Mouse (Mus musculus) heart, postnatal 0 days (tissue): ENCODE results near the gene Cfap57. TPM values are rescaled to one million over a fixed set of nuclear protein-coding genes. Genes with fewer than 3 reads are reported as not detected.

ENCODE experiments used
- ATAC-seq: fragments of 200-750 bp; cut with Nextera tagmentation; 2 replicates; pipeline ENCODE4 v1.8.0; 2017; ENCODE audit warnings: low read depth, moderate number of reproducible peaks, moderate library complexity; ENCODE audit not compliant: insufficient read depth
- DNase-seq: peaks from one replicate; pipeline ENCODE4 v3.0.0-alpha.2; 2016; ENCODE audit warnings: low spot score
- H3K27ac ChIP-seq: fragments of 300-500 bp; sonication (generic); 2 replicates; pipeline ENCODE4 v1.5.1; 2014; ENCODE audit warnings: low read depth, mild to moderate bottlenecking
- H3K27me3 ChIP-seq: fragments of 300-500 bp; sonication (generic); 2 replicates; pipeline ENCODE4 v1.6.1; 2014; ENCODE audit warnings: low read length, mixed read lengths; ENCODE audit not compliant: control insufficient read depth, insufficient read depth
- H3K36me3 ChIP-seq: fragments of 300-500 bp; sonication (generic); replicated peaks from 2 replicates; pipeline ENCODE4 v1.6.1; 2014; ENCODE audit warnings: low read length, mixed read lengths; ENCODE audit not compliant: control insufficient read depth, insufficient read depth
- H3K4me1 ChIP-seq: fragments of 300-500 bp; sonication (generic); 2 replicates; pipeline ENCODE4 v1.6.1; 2014; ENCODE audit warnings: antibody characterized with exemption; ENCODE audit not compliant: control insufficient read depth, insufficient read depth
- H3K4me2 ChIP-seq: fragments of 300-500 bp; sonication (generic); 2 replicates; pipeline ENCODE4 v1.6.1; 2014; ENCODE audit warnings: low read depth, mild to moderate bottlenecking, low read length, moderate library complexity
- H3K4me3 ChIP-seq: fragments of 300-500 bp; sonication (generic); 2 replicates; pipeline ENCODE4 v1.5.1; 2014; ENCODE audit warnings: low read depth, low read length
- H3K9ac ChIP-seq: fragments of 300-500 bp; sonication (generic); replicated peaks from 2 replicates; pipeline ENCODE4 v1.6.1; 2014; ENCODE audit warnings: low read depth, low read length, mixed read lengths
- H3K9me3 ChIP-seq: fragments of 300-500 bp; sonication (generic); replicated peaks from 2 replicates; pipeline ENCODE4 v1.6.1; 2016; ENCODE audit warnings: low read length; ENCODE audit not compliant: control insufficient read depth
- CTCF ChIP-seq: IDR thresholded peaks from 2 replicates; pipeline ENCODE4 v1.5.1; 2016; ENCODE audit warnings: antibody characterized with exemption, control low read depth, low read depth
- EP300 ChIP-seq: IDR thresholded peaks from 2 replicates; pipeline ENCODE4 v1.6.1; 2016; ENCODE audit warnings: antibody characterized with exemption, low read depth
- WGBS: fragments of 180-500 bp; shearing (Covaris S2); extraction: QIAGEN DNeasy Blood & Tissue Kit; methylation state at CpG from one replicate; pipeline ENCODE4 v1.1.7; 2014; 5-methylcytosine and 5-hydroxymethylcytosine counted together
- polyA plus RNA-seq: library from polyadenylated mRNA; unstranded; fragments of >200 nt; fragmentation: Nextera tagmentation; extraction: Ambion mirVana; gene quantifications from 2 replicates; pipeline ENCODE4 v1.2.1, GENCODE M21; 2015
- total RNA-seq: library from RNA; depleted of rRNA; stranded (reverse); fragments of >200 nt; gene quantifications from 2 replicates; pipeline ENCODE4 v1.2.3, GENCODE M21; 2014; ENCODE audit warnings: low replicate concordance

Gene Cfap57
- total and polyA plus RNA-seq, 2 experiments from 2014 or later, result 0.07 TPM; not detected in 1

GRCm38 (mm10) chr4:118571441-118571840, 49.1 kb downstream of the Cfap57 start:
- H3K9me3 ChIP-seq, result no peaks in the 10 kb centered on the region
- DNase-seq (no peak), ATAC-seq (no peak)
- no peak overlapping the region for H3K4me3 ChIP-seq
- WGBS, result 75% methylated on average over 15 of the region's 15 CpGs
- no peak for TF ChIP-seq EP300
- no peak for TF ChIP-seq CTCF
- H3K27ac ChIP-seq, result no peak overlapping the region
- no peak overlapping the region for H3K9ac ChIP-seq
- peaks cover 10% of the 10 kb centered on the region; the same call in 1 of the 2 replicates for H3K27me3 ChIP-seq
- no peaks in the 10 kb centered on the region for H3K36me3 ChIP-seq
- H3K4me1 ChIP-seq, result no peaks in the 10 kb centered on the region
- no peak overlapping the region for H3K4me2 ChIP-seq

- H3K27ac ChIP-seq, result no peak overlapping the region
- no peaks in the 10 kb centered on the region for H3K4me1 ChIP-seq
- no peak overlapping the region for H3K4me2 ChIP-seq
- no peak overlapping the region for H3K9ac ChIP-seq
- no peak for DNase-seq
- no peaks in the 10 kb centered on the region for H3K9me3 ChIP-seq
- H3K36me3 ChIP-seq, result no peaks in the 10 kb centered on the region
- H3K4me3 ChIP-seq, result no peak overlapping the region
- no peak for ATAC-seq
- TF ChIP-seq CTCF, result no peak
- TF ChIP-seq EP300, result no peak
- peaks cover 10% of the 10 kb centered on the region; the same call in 1 of the 2 replicates for H3K27me3 ChIP-seq
- 65% methylated on average over 23 of the region's 23 CpGs for WGBS
Measured at GRCm38 (mm10) chr4:118569320-118569719, 51.3 kb downstream of the Cfap57 start.

DNA sequence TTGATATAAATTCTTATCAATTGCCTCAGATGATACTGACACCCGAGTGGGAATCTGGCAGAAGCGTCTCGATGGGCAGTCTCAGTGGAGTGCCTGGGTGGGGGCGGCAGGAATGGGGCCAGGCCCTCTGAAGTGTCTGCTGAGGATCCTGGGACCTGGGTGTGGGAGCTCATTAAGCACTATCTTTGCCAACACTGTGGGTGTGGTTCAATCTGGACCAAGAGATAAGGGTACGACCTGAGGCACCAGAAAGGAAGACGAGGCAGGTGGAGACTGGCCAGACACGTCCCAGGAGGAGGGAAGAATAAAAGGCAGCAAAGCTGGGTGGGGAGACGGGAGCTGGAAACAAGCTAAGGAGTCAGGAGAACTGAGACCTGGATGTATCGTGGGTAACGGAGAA, 51.9 kb downstream of the Cfap57 start:
- Histone ChIP-seq H3K4me2 (no peak overlapping the region), H3K9me3 (no peaks in the 10 kb centered on the region), H3K36me3 (no peaks in the 10 kb centered on the region), H3K27me3 (peaks cover 10% of the 10 kb centered on the region; the same call in 1 of the 2 replicates), H3K9ac (no peak overlapping the region), H3K27ac (no peak overlapping the region), H3K4me3 (no peak overlapping the region), H3K4me1 (no peaks in the 10 kb centered on the region)
- TF ChIP-seq CTCF (no peak), EP300 (no peak)
- WGBS, result 29% methylated on average over 10 of the region's 10 CpGs
- ATAC-seq (no peak), DNase-seq (no peak)

GRCm38 (mm10) chr4:118566161-118566676, 54.4 kb downstream of the Cfap57 start:
- no peak overlapping the region for H3K27ac ChIP-seq
- peaks cover 10% of the 10 kb centered on the region; the same call in 1 of the 2 replicates for H3K27me3 ChIP-seq
- no peaks in the 10 kb centered on the region for H3K4me1 ChIP-seq
- ATAC-seq, result no peak
- H3K9me3 ChIP-seq, result 0 out of 2 replicates have a peak, but pooled peaks cover 4% of the 10 kb centered on the region
- no peak overlapping the region for H3K4me3 ChIP-seq
- peak; percentile 47 for DNase-seq
- H3K36me3 ChIP-seq, result no peaks in the 10 kb centered on the region
- H3K9ac ChIP-seq, result no peak overlapping the region
- no peak overlapping the region for H3K4me2 ChIP-seq
- WGBS, result 26% methylated on average over 7 of the region's 7 CpGs
- TF ChIP-seq CTCF (peak; percentile 95), EP300 (no peak)

- DNase-seq (no peak), ATAC-seq (no peak)
- H3K27ac ChIP-seq, result no peak overlapping the region
Measured at GRCm38 (mm10) chr4:118564926-118565279, 55.7 kb downstream of the Cfap57 start.

More at GRCm38 (mm10) chr4:118564926-118565279, 55.7 kb downstream of the Cfap57 start:
- Histone ChIP-seq H3K4me1 (no peaks in the 10 kb centered on the region), H3K4me3 (no peak overlapping the region), H3K9me3 (0 out of 2 replicates have a peak, but pooled peaks cover 4% of the 10 kb centered on the region), H3K27me3 (0 out of 2 replicates have a peak, but pooled peaks cover 4% of the 10 kb centered on the region), H3K9ac (no peak overlapping the region), H3K36me3 (no peaks in the 10 kb centered on the region), H3K4me2 (no peak overlapping the region)
- WGBS, result 70% methylated on average over 3 of the region's 3 CpGs
- TF ChIP-seq EP300 (no peak), CTCF (no peak)
